Mouse (Mus musculus) forebrain, embryonic 16.5 days (tissue): ENCODE measurements around the gene Pi4k2a. TPM values are rescaled to one million over a fixed set of nuclear protein-coding genes. Genes with fewer than 3 reads are reported as not detected.

Experiments used
- ATAC-seq: fragments of 200-750 bp; cut with Nextera tagmentation; 2 replicates; pipeline ENCODE4 v1.8.0; 2017; ENCODE audit warnings: mild to moderate bottlenecking, moderate library complexity
- H3K27ac ChIP-seq: fragments of 300-500 bp; sonication (generic); 2 replicates; pipeline ENCODE4 v1.5.1; 2014; ENCODE audit warnings: low read length, control low read depth
- H3K27me3 ChIP-seq: fragments of 300-500 bp; sonication (generic); replicated peaks from 2 replicates; pipeline ENCODE4 v1.6.1; 2014; ENCODE audit warnings: low read length; ENCODE audit not compliant: control insufficient read depth, insufficient read depth
- H3K36me3 ChIP-seq: fragments of 300-500 bp; sonication (generic); 2 replicates; pipeline ENCODE4 v1.6.1; 2014; ENCODE audit not compliant: control insufficient read depth, insufficient read depth
- H3K4me1 ChIP-seq: fragments of 300-500 bp; sonication (generic); replicated peaks from 2 replicates; pipeline ENCODE4 v1.6.1; 2014; ENCODE audit warnings: low read length; ENCODE audit not compliant: control insufficient read depth, insufficient read depth
- H3K4me2 ChIP-seq: fragments of 300-500 bp; sonication (generic); 2 replicates; pipeline ENCODE4 v1.6.1; 2014; ENCODE audit warnings: mild to moderate bottlenecking, low read length, control low read depth
- H3K4me3 ChIP-seq: fragments of 300-500 bp; sonication (generic); replicated peaks from 2 replicates; pipeline ENCODE4 v1.5.1; 2014; ENCODE audit warnings: mild to moderate bottlenecking, low read length, control low read depth
- H3K9ac ChIP-seq: fragments of 300-500 bp; sonication (generic); replicated peaks from 2 replicates; pipeline ENCODE4 v1.6.1; 2014; ENCODE audit warnings: low read depth, low read length, control low read depth
- H3K9me3 ChIP-seq: fragments of 300-500 bp; sonication (generic); 2 replicates; pipeline ENCODE4 v1.6.1; 2016; ENCODE audit warnings: low read length; ENCODE audit not compliant: control insufficient read depth
- WGBS: fragments of 180-500 bp; shearing (Covaris S2); extraction: QIAGEN DNeasy Blood & Tissue Kit; methylation state at CpG from one replicate; pipeline ENCODE4 v1.1.7; 2014; 5-methylcytosine and 5-hydroxymethylcytosine counted together
- polyA plus RNA-seq: library from polyadenylated mRNA; unstranded; fragments of >200 nt; fragmentation: Nextera tagmentation; extraction: Ambion mirVana; gene quantifications from 2 replicates; pipeline ENCODE4 v1.2.1, GENCODE M21; 2015

The Pi4k2a gene
- polyA plus RNA-seq, 1 experiment from 2014 or later = 28.8 TPM

GRCm38 (mm10) chr19:42137167-42137672 lies 47.0 kb downstream of the Pi4k2a start:
- WGBS = 91% methylated on average over 4 of the region's 4 CpGs

GRCm38 (mm10) chr19:42138517-42139285 lies 48.4 kb downstream of the Pi4k2a start:
- H3K9ac ChIP-seq = no peak overlapping the region
- H3K4me1 ChIP-seq = no peaks in the 10 kb centered on the region
- H3K4me2 ChIP-seq = no peak overlapping the region
- WGBS = 92% methylated on average over 15 of the region's 15 CpGs
- no peak for ATAC-seq
- no peak overlapping the region for H3K27ac ChIP-seq
- no peaks in the 10 kb centered on the region for H3K36me3 ChIP-seq
- H3K27me3 ChIP-seq = no peaks in the 10 kb centered on the region
- no peaks in the 10 kb centered on the region for H3K9me3 ChIP-seq
- H3K4me3 ChIP-seq = no peak overlapping the region

More at GRCm38 (mm10) chr19:42137167-42137672, 47.0 kb downstream of the Pi4k2a start:
- no peak for ATAC-seq
- Histone ChIP-seq H3K27ac (no peak overlapping the region), H3K4me1 (no peaks in the 10 kb centered on the region), H3K4me3 (no peak overlapping the region), H3K9me3 (no peaks in the 10 kb centered on the region), H3K9ac (no peak overlapping the region), H3K4me2 (no peak overlapping the region), H3K36me3 (no peaks in the 10 kb centered on the region), H3K27me3 (no peaks in the 10 kb centered on the region)

GRCm38 (mm10) chr19:42139724-42140517 lies 49.7 kb downstream of the Pi4k2a start:
- WGBS = 90% methylated on average over 5 of the region's 5 CpGs
- no peak overlapping the region for H3K4me3 ChIP-seq
- H3K9me3 ChIP-seq = no peaks in the 10 kb centered on the region
- ATAC-seq = no peak
- H3K4me2 ChIP-seq = no peak overlapping the region
- no peaks in the 10 kb centered on the region for H3K27me3 ChIP-seq
- H3K4me1 ChIP-seq = no peaks in the 10 kb centered on the region
- H3K36me3 ChIP-seq = no peaks in the 10 kb centered on the region
- no peak overlapping the region for H3K9ac ChIP-seq
- no peak overlapping the region for H3K27ac ChIP-seq

GRCm38 (mm10) chr19:42141998-42142397 lies 51.7 kb downstream of the Pi4k2a start:
- Histone ChIP-seq H3K9me3 (no peaks in the 10 kb centered on the region), H3K27ac (no peak overlapping the region), H3K27me3 (no peaks in the 10 kb centered on the region; the same call in 1 of the 2 replicates), H3K9ac (no peak overlapping the region), H3K4me2 (no peak overlapping the region), H3K4me3 (no peak overlapping the region), H3K36me3 (no peaks in the 10 kb centered on the region), H3K4me1 (peaks cover under 1% of the 10 kb centered on the region; the same call in 1 of the 2 replicates)
- WGBS = 77% methylated on average over 3 of the region's 3 CpGs
- no peak for ATAC-seq

GRCm38 (mm10) chr19:42142757-42143156 lies 52.5 kb downstream of the Pi4k2a start:
- Histone ChIP-seq H3K4me1 (peaks cover 7% of the 10 kb centered on the region; the same call in 1 of the 2 replicates), H3K9ac (no peak overlapping the region), H3K27ac (no peak overlapping the region), H3K27me3 (no peaks in the 10 kb centered on the region; the same call in 1 of the 2 replicates), H3K36me3 (no peaks in the 10 kb centered on the region), H3K4me3 (no peak overlapping the region), H3K4me2 (no peak overlapping the region), H3K9me3 (no peaks in the 10 kb centered on the region)
- WGBS = 77% methylated on average over 2 of the region's 2 CpGs
- ATAC-seq = no peak

- no peak for ATAC-seq
- Histone ChIP-seq H3K9me3 (no peaks in the 10 kb centered on the region), H3K36me3 (no peaks in the 10 kb centered on the region), H3K27me3 (peaks cover 6% of the 10 kb centered on the region), H3K4me2 (no peak overlapping the region), H3K27ac (no peak overlapping the region), H3K4me3 (no peak overlapping the region), H3K4me1 (peaks cover 10% of the 10 kb centered on the region; the same call in 1 of the 2 replicates), H3K9ac (no peak overlapping the region)
- 55% methylated on average over 6 of the region's 6 CpGs for WGBS
Measured at GRCm38 (mm10) chr19:42144067-42144466, 53.8 kb downstream of the Pi4k2a start.

- H3K9ac ChIP-seq = no peak overlapping the region
- no peak overlapping the region for H3K4me3 ChIP-seq
- H3K36me3 ChIP-seq = no peaks in the 10 kb centered on the region
- H3K27me3 ChIP-seq = peaks cover 10% of the 10 kb centered on the region
- H3K9me3 ChIP-seq = no peaks in the 10 kb centered on the region
- WGBS = 28% methylated on average over 8 of the region's 8 CpGs
- ATAC-seq = no peak
- H3K4me1 ChIP-seq = peaks cover 10% of the 10 kb centered on the region; the same call in 1 of the 2 replicates
- no peak overlapping the region for H3K27ac ChIP-seq
- no peak overlapping the region for H3K4me2 ChIP-seq
Measured at GRCm38 (mm10) chr19:42144541-42145167, 54.4 kb downstream of the Pi4k2a start.

- Histone ChIP-seq H3K9ac (no peak overlapping the region), H3K27ac (no peak overlapping the region), H3K4me2 (no peak overlapping the region), H3K9me3 (no peaks in the 10 kb centered on the region), H3K36me3 (no peaks in the 10 kb centered on the region), H3K4me1 (peaks cover 10% of the 10 kb centered on the region; the same call in 1 of the 2 replicates), H3K27me3 (peaks cover 11% of the 10 kb centered on the region), H3K4me3 (no peak overlapping the region)
- 71% methylated on average over 4 of the region's 4 CpGs for WGBS
- no peak for ATAC-seq
Measured at GRCm38 (mm10) chr19:42145210-42145609, 54.9 kb downstream of the Pi4k2a start.

- no peak for ATAC-seq
- WGBS = 90% methylated on average over 2 of the region's 2 CpGs
- no peak overlapping the region for H3K4me2 ChIP-seq
- no peaks in the 10 kb centered on the region for H3K36me3 ChIP-seq
- H3K4me1 ChIP-seq = peaks cover 10% of the 10 kb centered on the region; the same call in 1 of the 2 replicates
- no peak overlapping the region for H3K9ac ChIP-seq
- no peaks in the 10 kb centered on the region for H3K9me3 ChIP-seq
- no peak overlapping the region for H3K27ac ChIP-seq
- H3K4me3 ChIP-seq = no peak overlapping the region
- H3K27me3 ChIP-seq = peaks cover 11% of the 10 kb centered on the region
Measured at GRCm38 (mm10) chr19:42145731-42146130, 55.5 kb downstream of the Pi4k2a start.
